In genomic region chr14:122484844-122485551, GRCm38 (mm10) we compare ENCODE assay signal across 13 mouse cellular contexts. TPM values are rescaled to one million over a fixed set of nuclear protein-coding genes. Genes with fewer than 3 reads are reported as not detected.
A peak's percentile ranks its signal among the peaks of the same experiment; 100 is the strongest.
DNase-seq lines count a peak whose midpoint lies in the region; ATAC-seq and TF ChIP-seq lines count a peak whose summit lies in the region.
"Had no signal": no experiment of that assay in that cellular context is flagged by ENCODE, and none has a peak within 500 bp of the region (broad histone marks: within the 10 kb centered on the region; RNA-seq: fewer than 3 reads in every experiment).

No protein-coding gene starts in this region.

- no peaks in the 10 kb centered on the region for H3K9me3 ChIP-seq in hindbrain, embryonic 15.5 days
- H3K9me3 ChIP-seq in midbrain, postnatal 0 days (ENCODE audit: low read length) = no peaks in the 10 kb centered on the region

- H3K27me3 ChIP-seq in hindbrain, embryonic 15.5 days = peaks cover 48% of the 10 kb centered on the region
- H3K27me3 ChIP-seq in midbrain, postnatal 0 days (ENCODE audit: insufficient read depth, low read length) = peaks cover 55% of the 10 kb centered on the region

- no peak for TF ChIP-seq CTCF in midbrain, postnatal 0 days (IDR thresholded peaks at IDR 0.05)

- ATAC-seq in cerebellum, adult (ENCODE audit: insufficient number of reproducible peaks, low FRiP score, low TSS enrichment) = 0 out of 2 replicates have a peak, but pooled peaks have one; percentile 15
- 0 out of 2 replicates have a peak, but pooled peaks have one; percentile 32 for ATAC-seq in hindbrain, embryonic 15.5 days (ENCODE audit: low FRiP score, low read depth)
- ATAC-seq in midbrain, postnatal 0 days (ENCODE audit: low FRiP score) = peak; percentile 47; the same call in 1 of the 2 replicates

- H3K27ac ChIP-seq in hindbrain, embryonic 15.5 days (replicated peaks) = peak overlapping the region; percentile 64
- no peak overlapping the region for H3K27ac ChIP-seq in midbrain, postnatal 0 days (ENCODE audit: low read depth, low read length)

- H3K4me1 ChIP-seq in hindbrain, embryonic 15.5 days (replicated peaks) = no peaks in the 10 kb centered on the region
- H3K4me1 ChIP-seq in midbrain, postnatal 0 days (ENCODE audit: insufficient read depth, low read length) = no peaks in the 10 kb centered on the region

- peak overlapping the region; percentile 27 for H3K9ac ChIP-seq in hindbrain, embryonic 15.5 days
- no peak overlapping the region for H3K9ac ChIP-seq in midbrain, postnatal 0 days (replicated peaks; ENCODE audit: low read length, poor library complexity, severe bottlenecking)

- no peak for DNase-seq in cerebellum, adult 11 months
- DNase-seq in embryo, embryonic 11 days = peak; percentile 65
- no peak for DNase-seq in midbrain, postnatal 0 days (ENCODE audit: low spot score)
- no peak for DNase-seq in lung, postnatal 4 days
- DNase-seq in spleen, adult 12 weeks (ENCODE audit: low spot score) = no peak
- DNase-seq in spleen, postnatal 36 days (ENCODE audit: low spot score in 2 of 2) = no peak
- DNase-seq: kidney, adult 9 months had no signal

- H3K36me3 ChIP-seq in hindbrain, embryonic 15.5 days = no peaks in the 10 kb centered on the region
- H3K36me3 ChIP-seq in midbrain, postnatal 0 days (ENCODE audit: insufficient read depth, low read length) = no peaks in the 10 kb centered on the region

- peak overlapping the region; percentile 48 for H3K4me2 ChIP-seq in hindbrain, embryonic 15.5 days
- peak overlapping the region; percentile 36 for H3K4me2 ChIP-seq in midbrain, postnatal 0 days (ENCODE audit: low read depth, low read length, poor library complexity, severe bottlenecking)
- H3K4me2 ChIP-seq: liver, embryonic 11.5 days had no signal

- WGBS in hindbrain, embryonic 15.5 days = 2% methylated on average over 22 of the region's 24 CpGs
- WGBS in midbrain, postnatal 0 days = 9% methylated on average over 23 of the region's 24 CpGs

- H3K4me3 ChIP-seq in hindbrain, embryonic 15.5 days = peak overlapping the region; percentile 20
- no peak overlapping the region for H3K4me3 ChIP-seq in midbrain, postnatal 0 days (ENCODE audit: low read depth, low read length)
- H3K4me3 ChIP-seq: myocyte had no signal

RNA-seq across cellular contexts. Expression of gene Gm10837, which starts 5.4 kb away (rescaled TPM):
- 0.50 and 0.64 TPM in 2 replicates for polyA plus RNA-seq in hindbrain, embryonic 15.5 days (2015; fragmentation: Nextera tagmentation; extraction: Ambion mirVana)
- 0.19 and 0.38 TPM in 2 replicates for total RNA-seq in midbrain, postnatal 0 days (2014; rRNA removed)
- polyA plus RNA-seq in midbrain, postnatal 0 days (2015; fragmentation: Nextera tagmentation; extraction: Ambion mirVana) = 0.21 and 0.32 TPM in 2 replicates
- total RNA-seq: granulocyte monocyte progenitor cell, adult 5-6 weeks had no signal
- polyA plus RNA-seq: liver, embryonic 11.5 days; myocyte; stomach, embryonic 14.5 days had no signal

RNA-seq across cellular contexts. Expression of gene Zic2, which starts 9.8 kb away (rescaled TPM):
- 11.6 and 12.9 TPM in 2 replicates for polyA plus RNA-seq in hindbrain, embryonic 15.5 days (2015; fragmentation: Nextera tagmentation; extraction: Ambion mirVana)
- 69.2 and 106 TPM in 2 replicates for total RNA-seq in midbrain, postnatal 0 days (2014; rRNA removed)
- polyA plus RNA-seq in midbrain, postnatal 0 days (2015; fragmentation: Nextera tagmentation; extraction: Ambion mirVana) = 6.9 and 13.9 TPM in 2 replicates
- total RNA-seq: granulocyte monocyte progenitor cell, adult 5-6 weeks had no signal
- polyA plus RNA-seq: liver, embryonic 11.5 days; stomach, embryonic 14.5 days had no signal

RNA-seq across cellular contexts. Expression of gene Zic5, which starts 19.5 kb away (rescaled TPM):
- polyA plus RNA-seq in hindbrain, embryonic 15.5 days (2015; fragmentation: Nextera tagmentation; extraction: Ambion mirVana) = 13.8 and 17.9 TPM in 2 replicates
- total RNA-seq in midbrain, postnatal 0 days (2014; rRNA removed) = 10.7 and 24.8 TPM in 2 replicates
- 4.4 and 8.8 TPM in 2 replicates for polyA plus RNA-seq in midbrain, postnatal 0 days (2015; fragmentation: Nextera tagmentation; extraction: Ambion mirVana)
- total RNA-seq: granulocyte monocyte progenitor cell, adult 5-6 weeks had no signal
- polyA plus RNA-seq: stomach, embryonic 14.5 days had no signal

RNA-seq across cellular contexts. Expression of gene Gm5089, which starts 34.1 kb away (rescaled TPM):
- 2.4 and 2.7 TPM in 2 replicates for polyA plus RNA-seq in hindbrain, embryonic 15.5 days (2015; fragmentation: Nextera tagmentation; extraction: Ambion mirVana)
- total RNA-seq in midbrain, postnatal 0 days (2014; rRNA removed) = 1.9 TPM in 1 of 2 replicates, not detected in the other
- 0.07 TPM in 1 of 2 replicates, not detected in the other for polyA plus RNA-seq in midbrain, postnatal 0 days (2015; fragmentation: Nextera tagmentation; extraction: Ambion mirVana)
- total RNA-seq: granulocyte monocyte progenitor cell, adult 5-6 weeks had no signal
- polyA plus RNA-seq: liver, embryonic 11.5 days; myocyte; stomach, embryonic 14.5 days had no signal

RNA-seq across cellular contexts. Expression of gene Pcca, which starts 49.1 kb away (rescaled TPM):
- 29.0 and 30.2 TPM in 2 replicates for polyA plus RNA-seq in hindbrain, embryonic 15.5 days (2015; fragmentation: Nextera tagmentation; extraction: Ambion mirVana)
- total RNA-seq in midbrain, postnatal 0 days (2014; rRNA removed) = 9.2 and 16.7 TPM in 2 replicates
- polyA plus RNA-seq in midbrain, postnatal 0 days (2015; fragmentation: Nextera tagmentation; extraction: Ambion mirVana) = 22.1 and 27.2 TPM in 2 replicates
